Mouse (Mus musculus) macrophage (primary cell): ENCODE measurements around the gene Golt1a. TPM values are rescaled to one million over a fixed set of nuclear protein-coding genes. Genes with fewer than 3 reads are reported as not detected.

Experiments
- H3K27ac ChIP-seq: fragments of 350-480 bp; formaldehyde crosslinking; 2 replicates; pipeline ENCODE4 v1.9.0; 2021
- H3K36me3 ChIP-seq: fragments of 350-480 bp; formaldehyde crosslinking; 2 replicates; pipeline ENCODE4 v1.9.0; 2021; ENCODE audit errors: inconsistent target
- H3K4me3 ChIP-seq: fragments of 350-480 bp; formaldehyde crosslinking; 2 replicates; pipeline ENCODE4 v1.9.0; 2021; ENCODE audit errors: inconsistent target
- H3K79me2 ChIP-seq: fragments of 350-480 bp; formaldehyde crosslinking; 2 replicates; pipeline ENCODE4 v1.9.0; 2021; ENCODE audit errors: inconsistent target
- WGBS: methylation state at CpG from one replicate; pipeline ENCODE4 v1.1.7; 2026; ENCODE audit warnings: inconsistent platforms; ENCODE audit not compliant: missing documents; 5-methylcytosine and 5-hydroxymethylcytosine counted together
- polyA plus RNA-seq: library from polyadenylated mRNA; stranded (reverse); fragments of 250-400 nt; gene quantifications from 3 replicates; pipeline ENCODE4 v1.2.4, GENCODE M21; 2018; ENCODE audit warnings: inconsistent platforms

Gene Golt1a
- polyA plus RNA-seq, 1 experiment from 2014 or later: not detected

GRCm38 (mm10) chr1:133347693-133348520 lies 38.3 kb downstream of the Golt1a start:
- Histone ChIP-seq H3K27ac (no peak overlapping the region), H3K4me3 (no peak overlapping the region), H3K79me2 (no peaks in the 10 kb centered on the region), H3K36me3 (no peaks in the 10 kb centered on the region)
- 36% methylated on average over 11 of the region's 11 CpGs for WGBS

- Histone ChIP-seq H3K4me3 (no peak within 1 kb of the TSS), H3K27ac (no peak within 1 kb of the TSS), H3K79me2 (no peaks in the 10 kb centered on the region), H3K36me3 (no peaks in the 10 kb centered on the region)
- WGBS: 88% methylated on average over 1 of the region's 1 CpGs
Observed at GRCm38 (mm10) chr1:133350210-133350609, 40.6 kb downstream of the Golt1a start, which contains the start of gene Ren1. TSS of gene Ren1 (plus strand) at chr1:133350510.

GRCm38 (mm10) chr1:133351762-133352161 lies 42.2 kb downstream of the Golt1a start:
- Histone ChIP-seq H3K4me3 (no peak overlapping the region), H3K27ac (no peak overlapping the region), H3K36me3 (no peaks in the 10 kb centered on the region), H3K79me2 (no peaks in the 10 kb centered on the region)
- WGBS: 56% methylated on average over 9 of the region's 9 CpGs

- Histone ChIP-seq H3K4me3 (no peak overlapping the region), H3K36me3 (no peaks in the 10 kb centered on the region), H3K27ac (no peak overlapping the region), H3K79me2 (no peaks in the 10 kb centered on the region)
- WGBS: 39% methylated on average over 12 of the region's 12 CpGs
Observed at GRCm38 (mm10) chr1:133353371-133353809, 43.8 kb downstream of the Golt1a start.

- H3K79me2 ChIP-seq: no peaks in the 10 kb centered on the region
- H3K27ac ChIP-seq: no peak overlapping the region
- H3K36me3 ChIP-seq: no peaks in the 10 kb centered on the region
- WGBS: 85% methylated on average over 5 of the region's 5 CpGs
- no peak overlapping the region for H3K4me3 ChIP-seq
Observed at GRCm38 (mm10) chr1:133355469-133355868, 45.9 kb downstream of the Golt1a start.

- Histone ChIP-seq H3K4me3 (no peak overlapping the region), H3K36me3 (no peaks in the 10 kb centered on the region), H3K79me2 (no peaks in the 10 kb centered on the region), H3K27ac (no peak overlapping the region)
- WGBS: 79% methylated on average over 15 of the region's 15 CpGs
Observed at GRCm38 (mm10) chr1:133355912-133356311, 46.3 kb downstream of the Golt1a start.

- Histone ChIP-seq H3K4me3 (no peak overlapping the region), H3K27ac (no peak overlapping the region), H3K36me3 (no peaks in the 10 kb centered on the region), H3K79me2 (no peaks in the 10 kb centered on the region)
- 37% methylated on average over 8 of the region's 8 CpGs for WGBS
Observed at GRCm38 (mm10) chr1:133356330-133356729, 46.7 kb downstream of the Golt1a start.

- Histone ChIP-seq H3K27ac (no peak overlapping the region), H3K4me3 (no peak overlapping the region), H3K79me2 (no peaks in the 10 kb centered on the region), H3K36me3 (no peaks in the 10 kb centered on the region)
- WGBS: 96% methylated on average over 6 of the region's 6 CpGs
Observed at GRCm38 (mm10) chr1:133361006-133361405, 51.4 kb downstream of the Golt1a start.

- H3K4me3 ChIP-seq: no peak overlapping the region
- 96% methylated on average over 5 of the region's 5 CpGs for WGBS
- no peaks in the 10 kb centered on the region for H3K36me3 ChIP-seq
- no peaks in the 10 kb centered on the region for H3K79me2 ChIP-seq
- no peak overlapping the region for H3K27ac ChIP-seq
Observed at GRCm38 (mm10) chr1:133362103-133362502, 52.5 kb downstream of the Golt1a start.

- H3K79me2 ChIP-seq: no peaks in the 10 kb centered on the region
- no peak within 1 kb of the TSS for H3K4me3 ChIP-seq
- 1% methylated on average over 51 of the region's 52 CpGs for WGBS
- H3K36me3 ChIP-seq: no peaks in the 10 kb centered on the region
- no peak within 1 kb of the TSS for H3K27ac ChIP-seq
Observed at GRCm38 (mm10) chr1:133363276-133364021, 53.8 kb downstream of the Golt1a start, which contains the start of gene Etnk2. TSS of gene Etnk2 (plus strand) at chr1:133363572.

- Histone ChIP-seq H3K4me3 (no peak overlapping the region), H3K36me3 (no peaks in the 10 kb centered on the region), H3K79me2 (no peaks in the 10 kb centered on the region), H3K27ac (no peak overlapping the region)
- 15% methylated on average over 27 of the region's 27 CpGs for WGBS
Observed at GRCm38 (mm10) chr1:133364022-133364630, 54.5 kb downstream of the Golt1a start.

- Histone ChIP-seq H3K4me3 (no peak overlapping the region), H3K36me3 (no peaks in the 10 kb centered on the region), H3K27ac (no peak overlapping the region), H3K79me2 (no peaks in the 10 kb centered on the region)
- WGBS: 89% methylated on average over 2 of the region's 2 CpGs
Observed at GRCm38 (mm10) chr1:133364890-133365289, 55.3 kb downstream of the Golt1a start.

GRCm38 (mm10) chr1:133366951-133367605 lies 57.5 kb downstream of the Golt1a start:
- H3K36me3 ChIP-seq: no peaks in the 10 kb centered on the region
- 64% methylated on average over 10 of the region's 10 CpGs for whole genome bisulfite sequencing
- no peak overlapping the region for H3K4me3 ChIP-seq
- H3K79me2 ChIP-seq: no peaks in the 10 kb centered on the region
- no peak overlapping the region for H3K27ac ChIP-seq
